Mouse (Mus musculus) spleen, adult 2 months (tissue): ENCODE measurements around the gene Gm49486. TPM values are rescaled to one million over a fixed set of nuclear protein-coding genes. Genes with fewer than 3 reads are reported as not detected.

ENCODE experiments used
- DNase-seq, 2 experiments: peaks; one replicate each; pipeline versions ENCODE4 v3.0.0 to v3.0.0-alpha.2; 2012 to 2021; ENCODE audit warnings: low spot score in 2 of 2, low read depth in 1 of 2
- H3K27ac ChIP-seq: fragments of 200-500 bp; 2 replicates; pipeline ENCODE4 v1.5.1; 2012; ENCODE audit warnings: low read length, inconsistent platforms; ENCODE audit not compliant: insufficient read depth
- H3K27me3 ChIP-seq: fragments of 200-500 bp; 2 replicates; pipeline ENCODE4 v1.6.1; 2012; ENCODE audit warnings: mild to moderate bottlenecking, moderate library complexity, low read length, inconsistent platforms; ENCODE audit not compliant: control insufficient read depth, insufficient read depth
- H3K36me3 ChIP-seq: fragments of 200-500 bp; 2 replicates; pipeline ENCODE4 v1.6.1; 2012; ENCODE audit warnings: mild to moderate bottlenecking, low read length, inconsistent platforms; ENCODE audit not compliant: control insufficient read depth, insufficient read depth
- H3K4me1 ChIP-seq: fragments of 200-500 bp; 2 replicates; pipeline ENCODE4 v1.6.1; 2011; ENCODE audit warnings: inconsistent platforms; ENCODE audit not compliant: control insufficient read depth, insufficient read depth, insufficient read length
- H3K4me3 ChIP-seq: fragments of 200-500 bp; 2 replicates; pipeline ENCODE4 v1.5.1; 2011; ENCODE audit warnings: mild to moderate bottlenecking, inconsistent platforms; ENCODE audit not compliant: insufficient read depth, insufficient read length; ENCODE audit errors: extremely low read depth
- CTCF ChIP-seq: fragments of 200-500 bp; IDR thresholded peaks from 2 replicates; pipeline ENCODE4 v1.5.1; 2011; ENCODE audit warnings: mild to moderate bottlenecking, inconsistent platforms; ENCODE audit not compliant: insufficient read depth, insufficient read length, insufficient replicate concordance; ENCODE audit errors: extremely low read depth
- POLR2A ChIP-seq: fragments of 200-500 bp; IDR thresholded peaks from 2 replicates; pipeline ENCODE4 v1.6.1; 2011; ENCODE audit warnings: low read depth, low read length, inconsistent platforms
- WGBS: fragments of 180-500 bp; shearing (Covaris S2); methylation state at CpG from one replicate; pipeline ENCODE4 v1.1.7; 2018; 5-methylcytosine and 5-hydroxymethylcytosine counted together
- polyA plus RNA-seq: library from polyadenylated mRNA; depleted of rRNA; stranded (reverse); fragments of >200 nt; gene quantifications from 2 replicates; pipeline ENCODE4 v1.2.3, GENCODE M21; 2012

Gene Gm49486
- polyA plus RNA-seq, 1 experiment, result not detected

DNA sequence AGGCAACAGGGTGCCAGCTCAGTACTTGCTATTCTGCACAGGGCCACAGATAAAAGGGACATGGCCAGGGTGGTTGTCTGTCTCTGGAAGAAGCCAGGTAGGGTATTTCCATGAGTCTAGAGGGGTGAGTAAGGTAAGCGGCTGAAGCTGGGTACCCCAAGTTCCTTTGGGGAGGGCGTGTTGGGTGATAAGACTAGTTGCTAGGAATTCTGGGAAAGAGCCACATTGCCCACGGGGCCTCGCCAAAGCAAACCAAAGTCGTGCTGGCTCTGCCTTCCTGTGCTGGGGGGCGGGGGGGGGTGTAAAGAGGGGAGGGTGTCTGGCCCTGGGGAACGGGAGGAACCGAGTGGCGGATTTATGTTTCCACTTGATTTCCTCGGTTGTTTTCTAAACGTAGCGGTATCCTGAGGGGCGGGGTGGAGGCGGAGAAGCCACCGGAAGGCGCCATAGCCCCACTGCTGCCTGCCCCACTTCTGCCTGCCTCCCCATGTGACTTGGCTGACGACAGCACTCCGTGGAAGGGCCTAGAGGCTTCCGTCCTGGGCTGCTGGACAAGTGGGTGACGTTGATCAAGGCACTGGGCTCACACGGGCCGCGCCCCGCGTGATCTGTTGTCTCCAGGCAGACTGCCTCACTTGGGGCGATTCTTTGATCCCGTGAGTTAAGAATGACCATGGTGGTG, 20.3 kb upstream of the Gm49486 start:
- WGBS, result 31% methylated on average over 26 of the region's 27 CpGs
- Histone ChIP-seq H3K4me3 (peak overlapping the region; percentile 57), H3K36me3 (no peaks in the 10 kb centered on the region), H3K27ac (peak overlapping the region; percentile 34; the same call in 1 of the 2 replicates), H3K27me3 (no peaks in the 10 kb centered on the region), H3K4me1 (no peaks in the 10 kb centered on the region)
- peak; percentile 60 to 61 for DNase-seq
- no peak for TF ChIP-seq POLR2A
- TF ChIP-seq CTCF, result no peak

DNA sequence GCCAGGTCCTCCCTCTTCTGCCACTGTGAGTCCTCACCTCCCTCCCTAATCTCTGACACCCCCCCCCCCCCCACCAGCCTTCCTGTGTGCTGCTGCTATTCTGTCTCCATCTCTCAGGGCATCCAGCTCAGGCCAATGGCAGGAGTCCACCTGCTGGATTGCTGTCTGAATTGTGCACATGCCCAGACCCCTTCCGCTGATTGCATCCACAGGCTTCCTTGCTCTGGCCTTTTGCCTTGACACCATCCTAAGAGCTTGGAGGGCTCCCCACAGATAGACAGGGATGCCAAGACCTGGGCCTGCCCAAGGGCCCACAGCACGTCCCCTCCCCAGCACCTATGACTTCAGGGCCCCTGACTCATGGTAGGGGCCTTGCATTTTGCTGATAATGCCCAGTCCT, 18.8 kb upstream of the Gm49486 start:
- no peak for DNase-seq
- Histone ChIP-seq H3K4me1 (no peaks in the 10 kb centered on the region), H3K4me3 (no peak overlapping the region), H3K27ac (no peak overlapping the region), H3K27me3 (no peaks in the 10 kb centered on the region), H3K36me3 (no peaks in the 10 kb centered on the region)
- no peak for TF ChIP-seq CTCF
- no peak for TF ChIP-seq POLR2A
- WGBS, result 88% methylated on average over 2 of the region's 2 CpGs

DNA sequence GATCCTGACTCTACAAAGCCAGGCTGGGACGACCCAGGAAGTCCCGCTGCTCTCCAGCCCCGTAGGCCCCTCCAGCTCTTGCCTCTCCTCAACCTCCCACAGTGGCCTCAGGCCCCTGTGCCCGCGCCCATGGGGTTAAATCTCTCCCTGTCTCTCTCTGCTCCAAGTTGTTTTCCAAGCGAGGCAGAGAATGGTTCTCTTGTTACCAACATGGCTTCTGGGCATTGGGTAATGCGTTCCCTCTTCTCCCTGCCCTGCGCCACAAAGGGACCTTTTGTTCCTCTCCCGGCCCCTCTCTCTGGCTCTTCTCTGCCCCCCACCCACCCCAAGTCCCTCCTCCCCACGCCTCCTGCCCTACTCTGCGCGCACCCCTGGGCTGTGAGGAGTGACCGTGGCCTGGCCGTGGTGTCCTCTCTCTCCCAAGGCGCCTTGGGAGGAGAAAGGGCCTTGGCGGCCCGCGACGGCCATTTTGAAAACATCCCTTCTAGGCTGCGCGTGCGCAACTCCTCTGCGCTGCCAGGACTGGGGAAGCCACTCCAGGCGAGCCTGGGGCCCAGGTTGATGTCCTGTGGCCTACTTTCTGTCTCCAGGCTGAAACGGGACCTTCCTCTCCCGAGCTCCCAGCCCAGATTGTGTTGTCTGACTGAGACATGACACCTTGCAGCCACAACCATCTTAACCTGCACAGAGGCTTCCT, 16.3 kb upstream of the Gm49486 start:
- Histone ChIP-seq H3K4me1 (no peaks in the 10 kb centered on the region), H3K27ac (no peak overlapping the region), H3K27me3 (no peaks in the 10 kb centered on the region), H3K4me3 (no peak overlapping the region), H3K36me3 (no peaks in the 10 kb centered on the region)
- TF ChIP-seq POLR2A, result no peak
- no peak for TF ChIP-seq CTCF
- DNase-seq, result no peak
- WGBS, result 92% methylated on average over 26 of the region's 26 CpGs

DNA sequence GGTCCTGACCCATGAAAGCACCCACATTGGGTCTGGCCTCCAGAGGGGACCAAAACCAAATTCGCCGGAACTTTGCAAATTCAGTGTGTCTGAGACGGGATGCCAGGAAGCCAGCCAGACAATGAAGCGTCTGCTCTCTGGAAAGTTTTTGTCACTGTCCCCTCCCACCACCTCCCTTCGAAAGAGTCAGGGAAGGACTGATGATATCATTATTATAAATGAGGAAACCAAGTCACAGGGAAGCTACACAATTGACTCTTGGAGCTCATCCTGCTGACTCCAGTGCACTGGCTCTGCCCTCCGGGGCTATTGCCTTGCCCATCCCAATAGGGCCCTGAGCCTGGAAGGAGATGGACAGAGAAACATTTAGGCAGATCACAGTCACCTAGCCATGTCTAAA, 15.6 kb upstream of the Gm49486 start:
- TF ChIP-seq POLR2A, result no peak
- no peaks in the 10 kb centered on the region for H3K36me3 ChIP-seq
- no peak for DNase-seq
- no peak overlapping the region for H3K4me3 ChIP-seq
- H3K4me1 ChIP-seq, result no peaks in the 10 kb centered on the region
- H3K27ac ChIP-seq, result no peak overlapping the region
- WGBS, result 82% methylated on average over 6 of the region's 6 CpGs
- H3K27me3 ChIP-seq, result no peaks in the 10 kb centered on the region

DNA sequence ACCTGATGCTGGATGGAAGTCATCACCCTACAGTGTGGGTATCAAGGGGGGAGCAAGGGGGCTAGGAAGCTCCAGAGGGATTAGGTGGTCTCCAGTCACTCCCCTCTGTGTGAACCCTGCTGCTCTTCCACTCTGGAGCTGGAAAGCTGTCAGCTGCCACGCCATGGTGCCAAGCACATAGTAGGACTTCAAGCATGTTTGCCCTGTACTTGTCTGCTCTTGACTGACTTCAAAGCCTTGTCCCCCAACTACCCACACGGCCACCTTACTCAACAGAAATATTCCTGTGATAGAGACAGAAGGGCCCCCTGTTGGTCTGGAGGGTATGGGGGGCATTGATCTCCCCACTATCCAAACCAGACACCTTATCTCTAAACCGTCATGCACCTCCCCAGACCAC, 13.0 kb upstream of the Gm49486 start:
- Histone ChIP-seq H3K4me3 (no peak overlapping the region), H3K4me1 (no peaks in the 10 kb centered on the region), H3K27ac (no peak overlapping the region), H3K36me3 (no peaks in the 10 kb centered on the region), H3K27me3 (no peaks in the 10 kb centered on the region)
- DNase-seq, result no peak
- no peak for TF ChIP-seq CTCF
- TF ChIP-seq POLR2A, result no peak
- WGBS, result 73% methylated on average over 3 of the region's 3 CpGs

DNA sequence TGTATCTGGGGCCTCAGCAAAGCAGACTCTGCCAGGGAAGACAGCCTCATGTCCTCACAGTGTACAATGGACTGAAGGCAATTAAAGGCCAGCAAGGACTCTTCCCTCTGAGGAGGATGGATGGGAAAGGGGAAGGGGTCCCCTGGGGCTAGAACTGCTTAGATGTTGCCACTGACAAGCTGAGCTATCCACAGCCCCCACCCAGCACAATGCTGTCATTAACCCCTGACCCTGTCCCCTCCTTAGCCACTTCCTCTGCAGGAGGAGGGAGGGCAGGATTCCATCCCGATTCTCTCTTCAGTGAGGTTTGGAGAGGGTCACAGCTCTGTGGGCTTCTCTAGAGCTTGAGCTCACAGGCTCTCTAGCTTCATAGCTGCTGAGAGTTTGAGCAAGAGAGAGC, 9.6 kb upstream of the Gm49486 start:
- Histone ChIP-seq H3K36me3 (no peaks in the 10 kb centered on the region), H3K27me3 (no peaks in the 10 kb centered on the region), H3K27ac (no peak overlapping the region), H3K4me1 (no peaks in the 10 kb centered on the region), H3K4me3 (no peak overlapping the region)
- TF ChIP-seq CTCF, result no peak
- TF ChIP-seq POLR2A, result no peak
- 9% methylated on average over 1 of the region's 1 CpGs for WGBS
- DNase-seq, result no peak

DNA sequence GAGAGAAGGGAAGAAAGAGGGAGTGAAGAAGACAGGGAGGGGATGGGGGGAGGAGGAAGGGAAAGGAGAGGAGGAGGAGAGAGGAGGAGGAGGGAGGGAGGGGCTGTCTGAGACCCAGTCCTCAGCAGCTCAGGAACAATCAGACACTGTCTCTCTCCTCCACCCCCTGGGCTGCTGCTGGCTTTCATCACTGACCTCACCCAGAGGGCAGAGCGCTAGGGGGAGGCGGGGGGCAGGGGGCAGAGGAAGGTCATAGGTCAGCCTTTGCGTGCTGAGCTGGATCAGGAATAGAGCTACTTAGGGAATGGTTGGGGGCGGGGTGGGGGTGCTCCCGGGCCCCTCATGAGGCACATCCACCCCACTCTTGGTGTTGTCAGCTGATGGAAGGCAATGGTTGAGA, 5.5 kb upstream of the Gm49486 start:
- DNase-seq, result no peak
- Histone ChIP-seq H3K4me3 (no peak overlapping the region), H3K27me3 (no peaks in the 10 kb centered on the region), H3K4me1 (no peaks in the 10 kb centered on the region), H3K36me3 (no peaks in the 10 kb centered on the region), H3K27ac (no peak overlapping the region)
- 44% methylated on average over 5 of the region's 5 CpGs for WGBS
- no peak for TF ChIP-seq POLR2A
- no peak for TF ChIP-seq CTCF
